Mouse (Mus musculus): Measurements from ENCODE around the gene Lamb3.

GRCm38 (mm10) chr1:193332018-193332417, 124.5 kb downstream of the Lamb3 start:
- no peak for TF ChIP-seq CTCF (IDR thresholded peaks at IDR 0.05; ENCODE audit: low read depth)
- no peak for TF ChIP-seq EP300 (optimal IDR thresholded peaks at IDR 0.05)
